13 mouse cellular contexts compared by ENCODE assay signal in the genomic region with DNA sequence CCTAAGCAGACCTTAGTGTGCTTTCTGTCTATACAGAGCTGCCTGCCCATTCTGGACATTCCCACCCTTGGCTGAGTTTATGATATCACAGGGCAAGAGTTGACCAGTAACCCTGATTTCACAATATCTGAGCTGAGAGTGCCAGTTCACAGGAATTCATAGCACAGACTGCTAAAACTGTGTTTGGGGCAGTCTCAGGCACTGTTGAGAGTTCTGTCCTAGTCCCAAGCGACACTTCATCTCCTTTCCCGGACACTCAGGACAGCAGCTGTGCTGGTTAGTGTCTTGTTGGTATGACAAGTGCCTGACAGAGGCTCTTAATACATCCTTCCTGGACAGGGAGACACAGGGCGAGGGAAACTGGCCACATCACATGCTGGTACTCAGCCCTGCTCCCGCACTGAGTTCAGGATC. TPM values are rescaled to one million over a fixed set of nuclear protein-coding genes. Genes with fewer than 3 reads are reported as not detected.
A peak's percentile ranks its signal among the peaks of the same experiment; 100 is the strongest.
DNase-seq lines count a peak whose midpoint lies in the region; ATAC-seq and TF ChIP-seq lines count a peak whose summit lies in the region.
"Had no signal": no experiment of that assay in that cellular context is flagged by ENCODE, and none has a peak within 500 bp of the region (broad histone marks: within the 10 kb centered on the region; RNA-seq: fewer than 3 reads in every experiment).

No protein-coding gene starts in this region.

- no peak overlapping the region for H3K4me3 ChIP-seq in gastrocnemius, adult 2 months
- H3K4me3 ChIP-seq in liver, embryonic 13.5 days (replicated peaks), result no peak overlapping the region
- no peak overlapping the region for H3K4me3 ChIP-seq in liver, embryonic 11.5 days (ENCODE audit: low read depth, low read length)
- H3K4me3 ChIP-seq: lung, embryonic 15.5 days; midbrain, embryonic 15.5 days had no signal

- H3K36me3 ChIP-seq in liver, embryonic 13.5 days, result no peaks in the 10 kb centered on the region
- H3K36me3 ChIP-seq in liver, embryonic 11.5 days (ENCODE audit: control insufficient read depth, insufficient read depth, low read length), result no peaks in the 10 kb centered on the region; the same call in 1 of the 2 replicates
- H3K36me3 ChIP-seq: lung, embryonic 15.5 days; midbrain, embryonic 15.5 days had no signal

- H3K4me2 ChIP-seq in liver, embryonic 13.5 days, result no peak overlapping the region
- H3K4me2 ChIP-seq in liver, embryonic 11.5 days, result no peak overlapping the region
- H3K4me2 ChIP-seq: lung, embryonic 15.5 days; midbrain, embryonic 15.5 days had no signal

- 72% methylated on average over 4 of the region's 4 CpGs for WGBS in liver, embryonic 13.5 days (ENCODE audit: insufficient replicate concordance)
- 67% methylated on average over 4 of the region's 4 CpGs for WGBS in liver, embryonic 11.5 days

- no peak for DNase-seq in gastrocnemius, adult 2 months
- DNase-seq in gastrocnemius, postnatal 25 days, result no peak
- DNase-seq in liver, embryonic 13.5 days, result no peak
- no peak for DNase-seq in liver, embryonic 11.5 days (ENCODE audit: low spot score)
- DNase-seq in kidney, adult 9 months, result peak; percentile 82
- peak; percentile 74 for DNase-seq in lung, postnatal 36 days
- DNase-seq in cerebellum, postnatal 4 days (ENCODE audit: low spot score in 2 of 2), result no peak
- DNase-seq in layer of hippocampus, postnatal 14 days (ENCODE audit: low spot score in 2 of 2), result no peak
- DNase-seq: B cell, adult 2 months; cerebellum, postnatal 14 days; right cerebral cortex, postnatal 25 days had no signal

- 0 out of 2 replicates have a peak, but pooled peaks have one; percentile 15 for ATAC-seq in liver, embryonic 13.5 days (ENCODE audit: low read depth)
- no peak for ATAC-seq in liver, embryonic 11.5 days (replicated peaks; ENCODE audit: low FRiP score)
- ATAC-seq: midbrain, embryonic 15.5 days had no signal

- no peaks in the 10 kb centered on the region for H3K27me3 ChIP-seq in liver, embryonic 13.5 days
- H3K27me3 ChIP-seq in liver, embryonic 11.5 days (replicated peaks; ENCODE audit: control insufficient read depth, insufficient read depth, low read length), result no peaks in the 10 kb centered on the region
- H3K27me3 ChIP-seq: lung, embryonic 15.5 days; midbrain, embryonic 15.5 days had no signal

- intact Hi-C loops in gastrocnemius, adult 2 months (cut with DNase I), result no loop called here

- H3K4me1 ChIP-seq in liver, embryonic 13.5 days (replicated peaks), result peaks cover 78% of the 10 kb centered on the region
- peaks cover 65% of the 10 kb centered on the region for H3K4me1 ChIP-seq in liver, embryonic 11.5 days (replicated peaks; ENCODE audit: control insufficient read depth, insufficient read depth, low read length)

- no peak for TF ChIP-seq CTCF in gastrocnemius, adult 2 months (IDR thresholded peaks at IDR 0.05)

- H3K9ac ChIP-seq in liver, embryonic 13.5 days, result no peak overlapping the region
- H3K9ac ChIP-seq in liver, embryonic 11.5 days (ENCODE audit: low read depth, low read length), result no peak overlapping the region
- H3K9ac ChIP-seq: lung, embryonic 15.5 days; midbrain, embryonic 15.5 days had no signal

- no peaks in the 10 kb centered on the region for H3K9me3 ChIP-seq in liver, embryonic 13.5 days (replicated peaks)
- no peaks in the 10 kb centered on the region for H3K9me3 ChIP-seq in liver, embryonic 11.5 days (ENCODE audit: control insufficient read depth, low read length)
- H3K9me3 ChIP-seq: lung, embryonic 15.5 days; midbrain, embryonic 15.5 days had no signal

- peak overlapping the region; percentile 13; the same call in 1 of the 2 replicates for H3K27ac ChIP-seq in gastrocnemius, adult 2 months
- 0 out of 2 replicates have a peak overlapping the region, but pooled peaks have one; percentile 10 for H3K27ac ChIP-seq in liver, embryonic 13.5 days
- no peak overlapping the region for H3K27ac ChIP-seq in liver, embryonic 11.5 days (ENCODE audit: low read depth, low read length)
- H3K27ac ChIP-seq: lung, embryonic 15.5 days; midbrain, embryonic 15.5 days had no signal

RNA-seq across cellular contexts. Expression of gene Sipa1l1, which starts 23.5 kb away (rescaled TPM):
- 10 to 100 TPM in 1 of 2 experiments, 1 to 10 TPM in 1; 7.4 to 10.6 TPM for total RNA-seq in gastrocnemius, adult 2 months (2021)
- total RNA-seq in gastrocnemius, postnatal 25 days (2021), result 10 to 100 TPM in 1 of 2 experiments, 1 to 10 TPM in 1; 8.5 to 10.0 TPM
- polyA plus RNA-seq in liver, embryonic 13.5 days (2015; fragmentation: Nextera tagmentation; extraction: Ambion mirVana), result 4.3 and 5.5 TPM in 2 replicates
- 21.0 and 21.1 TPM in 2 replicates for polyA plus RNA-seq in liver, embryonic 11.5 days (2014; fragmentation: Nextera tagmentation; extraction: Ambion mirVana)
- total RNA-seq in layer of hippocampus, postnatal 14 days (2021), result 100 to 1,000 TPM; 159 to 165 TPM

Comparison
In these comparisons a context has a peak if more than half of its experiments do, and no peak if none do; other contexts are left out.
1. DNase-seq: peak in kidney, adult 9 months (single experiment) and lung, postnatal 36 days (single experiment); none in gastrocnemius, adult 2 months (single experiment), gastrocnemius, postnatal 25 days (single experiment), liver, embryonic 13.5 days (single experiment), liver, embryonic 11.5 days (single experiment), cerebellum, postnatal 4 days (0 of 2) and layer of hippocampus, postnatal 14 days (0 of 2).
2. RNA of gene Sipa1l1, which starts 23.5 kb away (total RNA-seq): 159 to 165 TPM in layer of hippocampus, postnatal 14 days; 7.4 to 10.6 TPM in gastrocnemius, adult 2 months and 8.5 to 10.0 TPM in gastrocnemius, postnatal 25 days; every median in the first group is over 10 times any median in the second.